Mouse (Mus musculus): ENCODE results near the gene Alkbh7. TPM values are rescaled to one million over a fixed set of nuclear protein-coding genes. Genes with fewer than 3 reads are reported as not detected.

The Alkbh7 gene
- polyA plus RNA-seq, 1 experiment: 32.2 TPM

GRCm38 (mm10) chr17:56974708-56975240 lies 22.4 kb upstream of the Alkbh7 start:
- 90% methylated on average over 5 of the region's 5 CpGs for WGBS
- TF ChIP-seq CTCF (IDR thresholded peaks at IDR 0.05; ENCODE audit: borderline replicate concordance, control insufficient read depth, extremely low read depth, insufficient read depth, low read length, poor library complexity): no peak
- no peak for TF ChIP-seq POLR2A (IDR thresholded peaks at IDR 0.05; ENCODE audit: control insufficient read depth, extremely low read depth, insufficient read depth, low read length, poor library complexity)

GRCm38 (mm10) chr17:56975391-56975790 lies 21.7 kb upstream of the Alkbh7 start:
- Histone ChIP-seq H3K4me1 (replicated peaks; ENCODE audit: control insufficient read depth, insufficient read depth, low read length) (no peaks in the 10 kb centered on the region), H3K4me3 (ENCODE audit: control insufficient read depth, insufficient read depth, low read length) (no peak overlapping the region), H3K36me3 (ENCODE audit: control insufficient read depth, insufficient read depth, low read length) (no peaks in the 10 kb centered on the region), H3K27ac (ENCODE audit: control insufficient read depth, insufficient read depth, low read length) (no peak overlapping the region), H3K27me3 (ENCODE audit: control insufficient read depth, insufficient read depth, low read length) (no peaks in the 10 kb centered on the region)
- no peak for TF ChIP-seq CTCF (IDR thresholded peaks at IDR 0.05; ENCODE audit: borderline replicate concordance, control insufficient read depth, extremely low read depth, insufficient read depth, low read length, poor library complexity)
- DNase-seq: no peak
- WGBS: 84% methylated on average over 3 of the region's 3 CpGs

More at GRCm38 (mm10) chr17:56974708-56975240, 22.4 kb upstream of the Alkbh7 start:
- no peak overlapping the region for H3K27ac ChIP-seq (ENCODE audit: control insufficient read depth, insufficient read depth, low read length)
- no peaks in the 10 kb centered on the region for H3K36me3 ChIP-seq (ENCODE audit: control insufficient read depth, insufficient read depth, low read length)
- no peak for DNase-seq
- H3K4me3 ChIP-seq (ENCODE audit: control insufficient read depth, insufficient read depth, low read length): no peak overlapping the region
- no peaks in the 10 kb centered on the region for H3K27me3 ChIP-seq (ENCODE audit: control insufficient read depth, insufficient read depth, low read length)
- H3K4me1 ChIP-seq (replicated peaks; ENCODE audit: control insufficient read depth, insufficient read depth, low read length): no peaks in the 10 kb centered on the region

GRCm38 (mm10) chr17:56976531-56977390 lies 20.4 kb upstream of the Alkbh7 start:
- H3K36me3 ChIP-seq (ENCODE audit: control insufficient read depth, insufficient read depth, low read length): no peaks in the 10 kb centered on the region
- WGBS: 89% methylated on average over 8 of the region's 8 CpGs
- H3K4me1 ChIP-seq (replicated peaks; ENCODE audit: control insufficient read depth, insufficient read depth, low read length): no peaks in the 10 kb centered on the region
- no peak overlapping the region for H3K27ac ChIP-seq (ENCODE audit: control insufficient read depth, insufficient read depth, low read length)
- TF ChIP-seq POLR2A (IDR thresholded peaks at IDR 0.05; ENCODE audit: control insufficient read depth, extremely low read depth, insufficient read depth, low read length, poor library complexity) (no peak), CTCF (IDR thresholded peaks at IDR 0.05; ENCODE audit: borderline replicate concordance, control insufficient read depth, extremely low read depth, insufficient read depth, low read length, poor library complexity) (no peak)
- H3K27me3 ChIP-seq (ENCODE audit: control insufficient read depth, insufficient read depth, low read length): no peaks in the 10 kb centered on the region
- DNase-seq: no peak
- H3K4me3 ChIP-seq (ENCODE audit: control insufficient read depth, insufficient read depth, low read length): no peak overlapping the region

- 36% methylated on average over 8 of the region's 8 CpGs for WGBS
- no peak for DNase-seq
- TF ChIP-seq CTCF (IDR thresholded peaks at IDR 0.05; ENCODE audit: borderline replicate concordance, control insufficient read depth, extremely low read depth, insufficient read depth, low read length, poor library complexity) (no peak), POLR2A (IDR thresholded peaks at IDR 0.05; ENCODE audit: control insufficient read depth, extremely low read depth, insufficient read depth, low read length, poor library complexity) (no peak)
- Histone ChIP-seq H3K27ac (ENCODE audit: control insufficient read depth, insufficient read depth, low read length) (no peak overlapping the region), H3K4me1 (replicated peaks; ENCODE audit: control insufficient read depth, insufficient read depth, low read length) (no peaks in the 10 kb centered on the region), H3K36me3 (ENCODE audit: control insufficient read depth, insufficient read depth, low read length) (no peaks in the 10 kb centered on the region), H3K4me3 (ENCODE audit: control insufficient read depth, insufficient read depth, low read length) (no peak overlapping the region), H3K27me3 (ENCODE audit: control insufficient read depth, insufficient read depth, low read length) (no peaks in the 10 kb centered on the region)
These were observed 17.6 kb upstream of the Alkbh7 start for GRCm38 (mm10) chr17:56979524-56979923.

GRCm38 (mm10) chr17:56981049-56981448 lies 16.1 kb upstream of the Alkbh7 start:
- Histone ChIP-seq H3K4me1 (replicated peaks; ENCODE audit: control insufficient read depth, insufficient read depth, low read length) (no peaks in the 10 kb centered on the region), H3K4me3 (ENCODE audit: control insufficient read depth, insufficient read depth, low read length) (no peak overlapping the region), H3K27ac (ENCODE audit: control insufficient read depth, insufficient read depth, low read length) (no peak overlapping the region), H3K36me3 (ENCODE audit: control insufficient read depth, insufficient read depth, low read length) (no peaks in the 10 kb centered on the region), H3K27me3 (ENCODE audit: control insufficient read depth, insufficient read depth, low read length) (no peaks in the 10 kb centered on the region)
- WGBS: 82% methylated on average over 7 of the region's 7 CpGs
- no peak for TF ChIP-seq CTCF (IDR thresholded peaks at IDR 0.05; ENCODE audit: borderline replicate concordance, control insufficient read depth, extremely low read depth, insufficient read depth, low read length, poor library complexity)
- TF ChIP-seq POLR2A (IDR thresholded peaks at IDR 0.05; ENCODE audit: control insufficient read depth, extremely low read depth, insufficient read depth, low read length, poor library complexity): no peak
- DNase-seq: no peak

GRCm38 (mm10) chr17:56982013-56982412 lies 15.1 kb upstream of the Alkbh7 start, which contains the start of gene Acer1:
Acer1 (minus strand) TSS chr17:56982126.
- no peaks in the 10 kb centered on the region for H3K36me3 ChIP-seq (ENCODE audit: control insufficient read depth, insufficient read depth, low read length)
- H3K27me3 ChIP-seq (ENCODE audit: control insufficient read depth, insufficient read depth, low read length): no peaks in the 10 kb centered on the region
- no peak for DNase-seq
- no peak for TF ChIP-seq CTCF (IDR thresholded peaks at IDR 0.05; ENCODE audit: borderline replicate concordance, control insufficient read depth, extremely low read depth, insufficient read depth, low read length, poor library complexity)
- TF ChIP-seq POLR2A (IDR thresholded peaks at IDR 0.05; ENCODE audit: control insufficient read depth, extremely low read depth, insufficient read depth, low read length, poor library complexity): no peak
- H3K4me3 ChIP-seq (ENCODE audit: control insufficient read depth, insufficient read depth, low read length): no peak within 1 kb of the TSS
- WGBS: 93% methylated on average over 5 of the region's 5 CpGs
- no peak within 1 kb of the TSS for H3K27ac ChIP-seq (ENCODE audit: control insufficient read depth, insufficient read depth, low read length)
- no peaks in the 10 kb centered on the region for H3K4me1 ChIP-seq (replicated peaks; ENCODE audit: control insufficient read depth, insufficient read depth, low read length)

Data from thymus, adult 2 months (tissue).